Mouse (Mus musculus) hindlimb bud, embryonic 11.5 days (tissue): Measurements from ENCODE around the gene Col8a1.
A peak's percentile ranks its signal among the peaks of the same experiment; 100 is the strongest.

ENCODE experiments used
- DNase-seq: peaks from one replicate; pipeline ENCODE4 v3.0.0-alpha.2; 2012; ENCODE audit warnings: low read depth, low spot score; ENCODE audit errors: extremely low spot score

The Col8a1 gene

GRCm38 (mm10) chr16:57672251-57672650 lies 82.3 kb downstream of the Col8a1 start:
- no peak for DNase-seq

GRCm38 (mm10) chr16:57671637-57672036 lies 82.9 kb downstream of the Col8a1 start:
- no peak for DNase-seq

- peak; percentile 54 for DNase-seq
Measured at GRCm38 (mm10) chr16:57669348-57669747, 85.2 kb downstream of the Col8a1 start.

- no peak for DNase-seq
Measured at GRCm38 (mm10) chr16:57662661-57663060, 91.9 kb downstream of the Col8a1 start.

GRCm38 (mm10) chr16:57649888-57650287 lies 104.6 kb downstream of the Col8a1 start:
- DNase-seq: no peak

GRCm38 (mm10) chr16:57641346-57641885 lies 113.1 kb downstream of the Col8a1 start:
- no peak for DNase-seq

GRCm38 (mm10) chr16:57634766-57635165 lies 119.8 kb downstream of the Col8a1 start:
- no peak for DNase-seq

GRCm38 (mm10) chr16:57634191-57634590 lies 120.3 kb downstream of the Col8a1 start:
- peak; percentile 64 for DNase-seq

GRCm38 (mm10) chr16:57611768-57612167 lies 142.8 kb downstream of the Col8a1 start:
- DNase-seq: no peak

- DNase-seq: peak; percentile 81
Measured at GRCm38 (mm10) chr16:57606444-57607227, 147.9 kb downstream of the Col8a1 start, which contains the start of gene Cmss1. Gene Cmss1, minus strand, starts transcription at chr16:57606864.

- no peak for DNase-seq
Measured at GRCm38 (mm10) chr16:57601031-57601430, 153.5 kb downstream of the Col8a1 start.

GRCm38 (mm10) chr16:57597295-57597957 lies 157.1 kb downstream of the Col8a1 start:
- no peak for DNase-seq

- peak; percentile 47 for DNase-seq
Measured at GRCm38 (mm10) chr16:57593422-57594157, 160.9 kb downstream of the Col8a1 start.

GRCm38 (mm10) chr16:57585201-57585600 lies 169.3 kb downstream of the Col8a1 start:
- DNase-seq: no peak

- DNase-seq: no peak
Measured at GRCm38 (mm10) chr16:57582008-57582407, 172.5 kb downstream of the Col8a1 start.

- no peak for DNase-seq
Measured at GRCm38 (mm10) chr16:57580041-57580440, 174.5 kb downstream of the Col8a1 start.

GRCm38 (mm10) chr16:57577519-57577918 lies 177.0 kb downstream of the Col8a1 start:
- no peak for DNase-seq

GRCm38 (mm10) chr16:57575764-57576388 lies 178.7 kb downstream of the Col8a1 start:
- DNase-seq: no peak
